23 mouse cellular contexts compared by ENCODE assay signal in the genomic region with DNA sequence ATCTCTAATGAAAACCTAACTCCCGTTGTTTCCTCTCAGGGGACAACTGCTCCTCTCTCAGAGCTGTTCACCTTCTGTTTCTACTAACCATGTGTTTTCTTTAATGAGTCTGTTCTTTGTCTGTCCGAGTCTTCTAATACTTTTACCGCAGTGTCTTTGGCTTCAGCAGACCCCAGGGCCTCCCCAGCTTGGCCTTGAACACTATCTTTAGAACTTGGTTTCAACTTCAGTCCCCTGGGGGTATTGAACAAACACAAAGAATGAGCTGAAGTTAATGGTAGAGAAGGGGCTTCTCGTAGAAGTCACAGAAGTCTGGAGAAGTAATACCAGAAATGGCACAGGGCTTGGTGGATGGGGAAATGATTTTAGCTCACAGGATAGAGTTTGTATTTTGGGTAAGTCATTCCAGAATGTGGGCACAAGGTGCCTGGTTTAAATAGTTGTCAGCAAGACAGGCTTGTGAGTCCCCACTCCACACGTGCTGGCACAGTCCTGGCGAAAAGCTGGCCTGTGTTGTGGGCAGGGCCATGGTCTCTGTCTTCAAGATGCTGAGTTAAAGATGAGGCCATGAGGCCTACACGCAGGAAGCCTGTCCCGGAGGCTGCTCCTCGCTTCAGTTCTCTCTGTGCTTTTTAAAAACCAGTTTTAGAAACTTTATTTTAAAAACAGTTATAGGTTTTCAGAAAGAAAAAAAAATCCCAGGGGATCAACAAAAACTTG. TPM values are rescaled to one million over a fixed set of nuclear protein-coding genes. Genes with fewer than 3 reads are reported as not detected.
"Had no signal": no experiment of that assay in that cellular context is flagged by ENCODE, and none has a peak within 500 bp of the region (broad histone marks: within the 10 kb centered on the region; RNA-seq: fewer than 3 reads in every experiment).

No protein-coding gene starts in this region.

- H3K27me3 ChIP-seq: lung, embryonic 15.5 days; neural tube, embryonic 13.5 days; neural tube, embryonic 15.5 days had no signal

- H3K4me3 ChIP-seq: lung, embryonic 15.5 days; midbrain, embryonic 10.5 days; midbrain, embryonic 12.5 days; myocyte; neural tube, embryonic 13.5 days; neural tube, embryonic 15.5 days had no signal

- H3K9me3 ChIP-seq: lung, embryonic 15.5 days; midbrain, embryonic 10.5 days; midbrain, embryonic 12.5 days; neural tube, embryonic 13.5 days; neural tube, embryonic 15.5 days had no signal

- H3K9ac ChIP-seq: lung, embryonic 15.5 days; midbrain, embryonic 12.5 days; neural tube, embryonic 13.5 days; neural tube, embryonic 15.5 days had no signal

- H3K4me1 ChIP-seq: midbrain, embryonic 10.5 days; midbrain, embryonic 12.5 days; neural tube, embryonic 13.5 days; neural tube, embryonic 15.5 days had no signal

- H3K36me3 ChIP-seq: lung, embryonic 15.5 days; midbrain, embryonic 10.5 days; midbrain, embryonic 12.5 days; neural tube, embryonic 13.5 days; neural tube, embryonic 15.5 days had no signal

- H3K27ac ChIP-seq: lung, embryonic 15.5 days; midbrain, embryonic 10.5 days; midbrain, embryonic 12.5 days; neural tube, embryonic 13.5 days; neural tube, embryonic 15.5 days had no signal

- DNase-seq: lung, postnatal 4 days; midbrain, embryonic 14.5 days; retina, postnatal 1 day; right cerebral cortex, adult 18-20 months; right cerebral cortex, postnatal 25 days; right cerebral cortex, postnatal 4 days; spleen, adult 18-20 months; thymus, adult 18-20 months; thymus, postnatal 14 days; thymus, postnatal 36 days had no signal

- H3K4me2 ChIP-seq: lung, embryonic 15.5 days; midbrain, embryonic 12.5 days; neural tube, embryonic 13.5 days; neural tube, embryonic 15.5 days had no signal

- ATAC-seq: midbrain, embryonic 16.5 days had no signal

RNA-seq across cellular contexts. Expression of a gene that starts 5.3 kb away (rescaled TPM):
- total RNA-seq: megakaryocyte, adult 5-6 weeks; megakaryocyte-erythroid progenitor cell, adult 5-6 weeks had no signal
- polyA plus RNA-seq: midbrain, embryonic 10.5 days; midbrain, embryonic 12.5 days; midbrain, embryonic 14.5 days; midbrain, embryonic 16.5 days; myocyte; neural tube, embryonic 11.5 days; neural tube, embryonic 13.5 days; neural tube, embryonic 15.5 days had no signal

RNA-seq across cellular contexts. Expression of a gene that starts 28.1 kb away (rescaled TPM):
- total RNA-seq: megakaryocyte, adult 5-6 weeks; megakaryocyte-erythroid progenitor cell, adult 5-6 weeks had no signal
- polyA plus RNA-seq: midbrain, embryonic 10.5 days; midbrain, embryonic 12.5 days; myocyte; neural tube, embryonic 11.5 days; small intestine, adult 2 months; stomach, embryonic 14.5 days had no signal

RNA-seq across cellular contexts. Expression of a gene that starts 53.1 kb away (rescaled TPM):
- total RNA-seq: megakaryocyte-erythroid progenitor cell, adult 5-6 weeks had no signal
- polyA plus RNA-seq: myocyte had no signal

RNA-seq across cellular contexts. Expression of a gene that starts 59.9 kb away (rescaled TPM):
- total RNA-seq: megakaryocyte, adult 5-6 weeks; megakaryocyte-erythroid progenitor cell, adult 5-6 weeks had no signal
- polyA plus RNA-seq: neural tube, embryonic 11.5 days; neural tube, embryonic 15.5 days; thymus, postnatal 0 days had no signal
